Mouse (Mus musculus): ENCODE measurements at regions not wholly inside any gene's neighbourhood (a gene's known extent, or its start where the extent isn't known, plus 50 kb on each side); places are given as distances from the start of the nearest gene placed in this dataset.

DNA sequence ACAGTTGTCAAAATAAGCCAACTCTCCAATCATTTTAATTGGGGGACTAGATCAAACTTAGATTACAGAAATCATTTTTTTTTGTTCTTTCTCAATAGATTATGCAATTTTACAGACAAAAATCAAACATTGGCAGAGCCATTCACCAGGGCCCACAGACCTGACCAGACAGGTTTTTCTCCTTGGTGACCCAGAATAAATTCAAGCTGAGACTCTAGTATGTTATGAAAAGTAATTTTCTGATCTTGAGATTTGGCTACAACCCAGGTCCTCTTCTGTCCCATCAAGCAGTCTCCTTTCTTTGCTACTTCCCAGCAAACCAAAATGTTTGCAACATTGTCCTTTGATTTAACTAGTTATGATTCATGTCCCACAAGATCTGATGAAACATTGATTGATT is 71.7 kb upstream of the Gm17604 start:
- Histone ChIP-seq H3K9ac (ENCODE audit: low read depth, low read length) (no peak overlapping the region), H3K27me3 (ENCODE audit: control insufficient read depth, insufficient read depth, low read length) (no peaks in the 10 kb centered on the region), H3K4me3 (ENCODE audit: insufficient read depth, low read depth, low read length) (no peak overlapping the region), H3K36me3 (ENCODE audit: control insufficient read depth, insufficient read depth, low read length) (no peaks in the 10 kb centered on the region), H3K79me2 (ENCODE audit: control insufficient read depth, insufficient read depth, low read length) (no peaks in the 10 kb centered on the region), H3K4me1 (ENCODE audit: control insufficient read depth, insufficient read depth, low read length) (no peaks in the 10 kb centered on the region; the same call in 1 of the 2 replicates), H3K27ac (replicated peaks; ENCODE audit: insufficient read depth, low read depth, low read length) (no peak overlapping the region)
- TF ChIP-seq POLR2A (IDR thresholded peaks at IDR 0.05; ENCODE audit: extremely low read depth, insufficient read depth, low read length) = no peak
- no peak for TF ChIP-seq CTCF (IDR thresholded peaks at IDR 0.05; ENCODE audit: low read depth, low read length)
- DNase-seq (ENCODE audit: extremely low read depth, low read depth, low spot score) = peak; percentile 24
